Mouse (Mus musculus) lung, postnatal 10 days (tissue): Measurements from ENCODE around the gene Slc4a11.

Source experiments
- DNase-seq: peaks from one replicate; pipeline ENCODE4 v3.0.0; 2021

Slc4a11 gene

DNA sequence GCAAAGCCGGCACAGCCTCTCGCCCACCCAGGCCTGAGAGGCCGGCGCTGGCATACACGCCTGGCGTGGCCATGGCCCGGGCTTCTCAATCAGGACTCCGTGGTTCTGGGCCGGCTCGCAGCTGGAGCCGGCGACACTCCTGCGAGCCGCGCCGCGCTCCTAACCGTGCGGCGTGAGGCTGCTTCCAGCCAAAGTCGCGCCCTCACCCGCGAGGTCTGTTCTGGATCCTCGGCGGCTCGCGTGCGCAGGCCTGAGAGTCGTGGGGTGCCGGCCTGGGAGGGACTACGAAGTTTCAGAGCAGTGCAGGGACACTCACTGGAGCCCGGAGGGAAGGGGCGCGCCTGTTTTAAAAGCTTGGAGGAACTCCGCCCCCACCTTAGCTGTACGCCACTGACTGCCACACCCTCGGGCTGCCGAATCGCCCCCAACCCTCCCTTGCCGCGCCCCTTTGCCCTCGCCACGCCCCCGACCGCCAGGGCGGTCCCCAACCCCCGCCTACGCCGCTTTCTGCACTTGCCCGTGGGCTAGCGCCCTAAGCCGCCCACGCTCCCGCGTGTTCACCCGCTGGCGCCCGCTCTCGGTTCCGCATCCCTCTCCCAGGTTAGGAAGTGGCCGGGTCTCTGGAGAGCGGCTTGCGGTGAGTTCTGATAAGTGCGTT is at the start of gene Slc4a11:
Slc4a11 (minus strand) TSS at position 367 of the 658 bp plus-strand sequence.
- peak; percentile 78 for DNase-seq

DNA sequence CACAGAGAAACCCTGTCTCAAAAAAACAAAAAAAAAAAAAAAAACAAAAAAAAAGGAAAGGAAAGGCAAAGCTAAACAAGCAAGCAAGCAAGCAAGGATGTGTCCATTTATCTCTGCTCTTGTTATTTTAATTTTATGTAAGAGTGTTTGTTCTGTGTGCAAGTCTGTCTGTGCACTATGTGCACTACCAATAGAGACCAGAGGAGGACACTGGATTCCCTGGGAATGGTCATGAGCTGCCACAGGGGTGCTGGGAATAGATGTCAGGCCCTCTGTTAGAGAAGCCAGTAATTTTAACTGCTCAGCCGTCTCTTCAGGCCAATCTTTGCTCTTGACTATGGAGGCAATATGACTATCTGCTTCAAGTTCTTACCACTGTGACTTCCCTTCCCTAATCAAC is 46.3 kb upstream of the Slc4a11 start:
- no peak for DNase-seq

DNA sequence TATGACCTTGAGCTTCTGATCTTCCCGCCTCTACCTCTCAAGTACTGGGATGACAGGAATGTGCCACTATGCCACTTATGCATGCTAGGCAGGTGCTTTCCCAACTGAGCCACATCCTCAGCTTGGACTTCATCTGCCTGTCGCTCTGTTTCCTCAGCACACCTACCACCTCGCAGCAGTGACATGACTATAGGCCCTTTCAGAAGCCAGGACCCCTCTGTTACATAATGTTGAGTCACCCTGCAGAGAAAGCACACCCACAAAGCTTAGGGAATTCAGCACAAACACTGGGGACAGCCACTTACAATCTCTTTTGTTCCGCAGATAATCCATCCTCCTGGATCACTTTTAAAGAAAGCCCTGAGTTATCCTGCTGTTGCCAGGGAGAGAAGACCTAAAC is 42.8 kb upstream of the Slc4a11 start:
- DNase-seq = no peak

DNA sequence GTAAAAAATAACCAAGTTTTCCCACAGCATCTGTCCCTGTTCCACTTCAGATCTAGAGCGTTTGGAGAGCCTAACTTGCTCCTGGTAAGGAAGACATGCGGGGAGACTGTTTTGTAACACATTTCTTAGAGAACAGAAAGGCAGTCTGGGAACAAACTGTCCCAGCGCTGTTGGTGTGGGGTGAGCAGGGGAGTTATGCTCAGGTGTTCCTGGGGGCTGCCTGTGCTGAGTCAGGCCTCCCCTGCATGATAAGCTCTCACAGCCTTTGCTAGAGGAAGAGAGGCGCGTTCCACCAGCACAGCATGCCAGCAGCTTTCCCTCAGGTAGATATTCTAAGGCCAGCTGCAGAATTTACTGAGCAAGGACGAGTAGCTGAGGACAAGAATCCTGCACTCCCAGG is 40.7 kb upstream of the Slc4a11 start:
- DNase-seq = no peak

DNA sequence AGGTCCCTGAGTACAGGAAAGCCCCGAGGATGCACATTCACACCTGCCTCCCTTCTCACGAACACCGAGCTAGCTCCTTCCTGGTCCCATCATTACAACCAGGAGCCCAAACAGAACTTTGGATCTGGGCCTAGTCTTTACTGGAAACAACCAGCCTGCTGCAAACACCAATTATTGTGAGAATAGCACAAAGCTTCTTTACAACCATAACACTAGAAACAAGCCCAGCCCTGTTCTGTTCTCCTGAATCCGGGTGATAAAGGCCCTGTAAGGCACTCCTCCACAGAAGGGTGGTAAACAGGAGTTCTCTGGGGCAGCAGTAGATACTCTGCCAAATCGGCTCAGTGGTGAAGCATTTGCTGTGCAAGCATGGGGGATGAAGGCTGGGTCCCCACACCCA is 38.0 kb upstream of the Slc4a11 start:
- no peak for DNase-seq

DNA sequence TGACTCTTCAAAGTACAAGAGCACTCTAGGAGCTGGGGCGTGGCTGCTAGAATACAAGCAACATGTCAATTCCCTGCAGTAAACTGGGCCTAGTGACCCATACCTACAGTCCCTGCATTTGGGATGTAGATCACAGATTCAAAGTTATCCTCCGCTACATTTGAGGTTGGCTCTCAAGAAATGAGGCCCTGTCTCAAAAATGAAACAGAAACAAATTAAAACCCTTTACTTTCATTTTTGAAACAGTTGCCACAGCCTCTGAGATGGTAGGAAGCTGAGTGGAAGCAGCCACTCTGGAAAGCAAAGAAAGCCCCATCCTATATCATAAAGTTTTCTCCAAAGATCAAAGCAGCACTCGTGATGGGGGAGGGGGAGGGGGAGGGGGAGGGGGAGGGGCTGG is 36.1 kb upstream of the Slc4a11 start:
- no peak for DNase-seq

DNA sequence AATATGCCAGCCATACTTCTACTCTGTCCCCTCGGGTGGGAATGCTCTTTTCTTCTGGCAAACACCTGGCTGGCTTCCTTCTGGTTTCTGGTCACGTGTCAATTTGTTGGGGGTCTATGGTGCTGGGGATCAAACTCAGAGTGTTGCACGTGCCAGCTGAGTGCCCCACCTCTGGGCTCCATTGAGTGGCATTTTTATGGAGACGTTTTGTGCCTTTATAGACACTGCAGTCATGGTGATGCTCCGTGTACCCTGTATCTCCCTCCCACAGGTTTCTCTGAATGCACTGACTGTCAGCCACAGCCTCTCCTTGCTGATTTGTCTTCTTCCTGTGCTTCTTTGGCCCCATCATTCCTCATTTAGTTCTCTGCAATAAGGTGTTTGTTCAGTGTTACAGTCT is 34.5 kb upstream of the Slc4a11 start:
- no peak for DNase-seq

DNA sequence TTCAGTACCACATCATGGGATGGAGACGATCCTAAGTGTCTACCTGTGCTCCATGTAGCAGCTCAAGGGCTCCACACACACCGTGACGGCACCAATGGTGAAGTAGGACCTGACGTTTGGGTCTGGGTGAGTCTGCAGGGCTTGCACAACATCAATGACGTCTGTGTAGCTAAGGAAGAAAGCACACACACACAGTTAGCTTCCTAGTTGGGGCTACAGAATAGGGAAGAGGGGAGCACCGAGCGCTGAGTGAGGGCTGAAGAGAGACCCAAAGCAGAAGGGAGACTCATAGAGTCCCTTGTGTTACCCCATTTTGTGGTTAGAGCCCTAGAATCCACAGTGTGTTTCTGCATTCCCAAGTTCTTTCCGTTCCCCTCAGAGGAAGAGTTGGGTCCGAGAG is 33.4 kb upstream of the Slc4a11 start:
- DNase-seq = no peak

DNA sequence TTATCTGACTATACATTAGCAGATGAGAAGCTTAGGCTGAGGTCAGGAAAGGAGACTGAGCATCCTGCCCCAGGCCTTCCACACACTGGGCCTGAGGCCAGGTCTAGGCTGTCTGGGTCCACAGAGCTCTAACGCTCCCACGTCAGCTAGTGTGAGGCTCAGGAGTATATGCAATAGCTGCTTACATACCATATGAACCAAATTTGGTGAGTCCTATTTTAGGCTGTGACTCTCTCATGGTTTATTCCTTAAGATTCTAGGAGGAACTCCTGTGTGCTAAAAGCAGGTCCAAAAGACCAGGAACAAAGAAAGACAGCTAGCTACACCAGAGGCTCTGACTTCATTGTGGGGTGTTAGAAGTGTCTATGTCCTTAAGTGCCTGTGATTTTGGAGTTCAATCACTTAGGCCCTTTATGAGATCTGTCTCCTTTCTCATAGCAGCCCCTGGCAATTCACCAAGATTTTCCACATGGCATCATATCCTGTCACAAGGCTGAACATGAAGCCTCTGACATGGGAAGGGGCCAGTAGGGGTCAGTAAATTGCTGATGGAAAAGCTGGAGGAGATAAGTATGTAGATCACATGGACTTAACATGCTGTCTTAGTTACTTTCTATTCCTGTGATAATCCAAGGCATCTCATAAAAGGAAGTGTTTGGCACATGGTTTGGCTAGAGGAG is 31.7 kb upstream of the Slc4a11 start:
- DNase-seq = peak; percentile 22

DNA sequence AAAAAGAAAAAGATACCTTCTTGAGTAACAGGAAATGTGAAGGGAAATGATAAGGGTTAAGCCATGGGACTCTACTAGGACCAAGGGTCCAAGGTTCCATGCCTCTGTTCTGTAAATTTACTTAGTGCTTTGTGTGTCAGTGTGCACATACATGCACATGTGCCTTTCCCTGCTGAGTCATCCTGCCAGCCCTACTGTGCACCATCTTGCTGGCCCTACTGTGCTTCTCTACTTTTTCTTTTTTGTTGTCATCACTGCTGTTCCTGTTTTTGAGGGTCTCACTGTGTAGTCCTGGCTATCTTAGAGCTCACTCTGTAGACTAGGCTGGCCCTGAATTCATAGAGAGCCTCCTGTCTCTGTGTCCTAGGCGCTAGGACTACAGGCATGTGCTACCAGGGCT is 30.4 kb upstream of the Slc4a11 start:
- no peak for DNase-seq

DNA sequence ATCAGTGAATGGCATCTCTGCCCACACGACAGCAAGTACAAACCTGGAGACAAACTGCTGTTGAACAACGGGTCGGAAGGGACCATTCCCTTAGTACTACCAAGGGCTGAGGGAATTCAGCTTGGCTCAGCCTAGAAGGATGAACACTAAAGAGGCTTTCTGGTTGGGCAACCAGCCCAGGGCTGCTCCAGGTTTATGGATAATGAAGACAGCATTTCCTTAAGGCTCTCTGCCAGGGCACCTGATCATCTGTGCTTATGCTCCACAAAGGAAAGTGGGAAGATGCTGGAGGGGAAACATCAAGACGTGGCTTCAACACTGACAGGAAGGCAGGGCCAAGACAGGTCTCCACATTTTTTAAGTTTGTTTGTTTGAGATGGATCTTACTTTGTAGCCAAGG is 27.1 kb upstream of the Slc4a11 start:
- no peak for DNase-seq

DNA sequence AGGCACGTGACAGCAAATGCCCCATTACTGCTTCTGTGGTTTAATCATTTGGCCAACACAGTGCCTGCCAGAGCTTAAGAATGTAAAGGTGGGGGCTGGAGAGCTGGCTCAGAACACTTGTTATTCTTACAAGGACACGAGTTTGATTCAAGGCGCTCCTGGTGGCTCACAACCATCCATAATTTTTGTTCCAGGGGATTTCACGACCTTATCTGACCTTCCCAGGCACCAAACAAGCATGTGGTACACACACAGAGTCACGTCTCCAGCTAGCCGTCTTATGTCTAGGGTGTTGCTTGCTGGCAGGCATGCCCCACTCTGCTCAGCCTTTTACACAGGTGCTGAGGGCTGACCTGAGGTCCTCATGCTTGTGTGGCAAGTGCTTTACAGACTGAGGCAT is 20.6 kb upstream of the Slc4a11 start:
- DNase-seq = no peak

DNA sequence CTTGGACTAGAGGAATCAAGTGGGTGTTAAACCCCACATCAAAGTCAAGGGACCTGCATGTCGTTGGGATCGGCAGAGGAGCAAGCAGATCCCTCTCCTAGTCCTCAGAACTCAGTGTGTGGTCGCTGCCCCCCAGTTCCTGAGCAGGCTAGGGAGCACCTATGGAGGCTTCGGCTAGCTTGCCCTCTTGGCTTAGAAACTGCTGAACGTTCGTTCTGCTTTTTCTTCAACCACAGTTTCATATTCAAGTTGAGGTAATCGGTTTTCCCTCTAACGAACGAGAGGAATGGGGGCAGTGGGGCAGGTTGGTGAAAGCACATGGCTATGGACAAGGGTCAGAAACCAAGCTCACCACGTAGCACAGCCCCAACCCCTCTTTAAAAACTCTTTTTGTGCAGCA is 9.7 kb upstream of the Slc4a11 start:
- DNase-seq = no peak

DNA sequence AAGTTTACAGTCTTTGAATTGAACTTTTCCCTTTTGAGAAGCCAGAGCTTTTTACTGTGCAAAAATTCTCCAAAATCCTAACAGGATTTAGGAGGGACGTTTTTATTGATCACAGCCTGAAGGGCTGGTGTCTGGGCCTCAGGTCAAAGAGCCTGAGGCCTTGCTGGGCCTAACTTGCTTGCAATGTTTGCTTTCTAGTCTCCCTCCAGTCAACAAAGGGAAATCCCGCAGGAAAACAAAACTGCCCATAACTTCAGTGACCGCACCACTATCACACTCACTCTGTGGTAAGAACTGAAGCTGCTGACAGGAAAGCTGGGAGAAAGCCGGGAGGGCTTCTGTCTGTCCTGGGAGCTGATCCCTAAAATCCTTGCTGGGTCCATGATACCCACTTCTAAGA is 9.3 kb upstream of the Slc4a11 start:
- no peak for DNase-seq

DNA sequence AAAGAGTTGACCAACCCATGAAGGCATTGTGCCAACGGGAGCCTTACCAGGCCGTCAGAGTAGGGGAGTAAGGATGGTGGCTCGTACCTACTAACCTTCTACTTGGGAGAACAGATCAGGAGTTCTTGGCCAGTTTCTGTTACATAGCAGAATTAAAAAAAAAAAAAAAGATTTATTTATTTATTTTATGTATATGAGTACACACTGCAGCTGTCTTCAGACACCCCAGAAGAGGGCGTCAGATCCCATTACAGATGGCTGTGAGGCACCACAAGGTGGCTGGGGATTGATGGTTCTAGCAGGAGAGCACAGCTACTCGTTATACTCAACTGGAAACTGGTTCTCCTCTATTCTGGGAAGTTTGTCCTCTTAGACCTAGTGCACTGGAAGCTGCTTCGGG is 7.9 kb upstream of the Slc4a11 start:
- DNase-seq = no peak

DNA sequence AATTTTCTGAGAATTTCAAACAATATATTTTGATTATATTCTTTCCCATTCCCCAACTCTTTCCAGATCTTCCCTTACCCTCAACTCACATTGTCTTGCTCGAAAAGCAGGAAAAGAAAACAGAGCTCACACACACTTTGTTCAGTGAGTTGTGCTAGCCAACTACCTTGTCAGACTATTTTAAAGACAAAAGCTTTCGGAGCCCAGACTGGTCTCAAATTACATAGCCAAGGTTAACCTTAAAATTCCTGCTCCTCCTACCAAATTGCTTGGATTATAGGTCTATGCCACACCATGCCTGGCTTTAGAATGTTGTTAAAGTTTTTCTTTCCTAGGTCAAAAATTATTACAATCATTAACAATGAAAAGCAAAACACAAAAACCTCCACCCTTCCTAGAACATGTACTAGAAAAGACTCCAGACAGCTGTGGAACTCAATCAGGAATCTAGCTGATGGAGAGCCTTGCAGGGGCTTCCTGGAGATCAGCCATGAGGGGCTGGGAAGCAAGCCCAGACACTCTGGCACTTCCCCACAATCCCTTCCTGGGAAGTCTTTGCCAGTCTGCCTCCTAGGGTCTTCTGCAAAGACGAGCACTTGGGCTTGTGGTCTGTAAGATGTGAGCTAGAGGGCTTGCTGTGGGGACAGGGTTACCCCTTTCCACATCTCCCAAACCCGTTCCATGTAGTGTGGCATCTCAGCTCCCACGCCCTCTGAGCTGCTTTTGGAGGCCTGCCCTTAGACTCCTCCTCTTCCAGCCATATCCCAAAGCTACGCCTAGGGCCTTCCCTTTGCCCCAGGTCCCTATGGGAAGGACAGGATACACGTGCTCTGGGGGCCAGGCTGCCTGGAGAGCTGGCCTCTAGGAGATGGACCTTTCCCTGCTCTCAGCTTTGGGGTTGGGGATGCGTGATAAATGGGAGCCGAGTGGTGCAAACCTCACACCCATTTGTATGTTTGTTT is 7.0 kb upstream of the Slc4a11 start:
- DNase-seq = peak; percentile 18

DNA sequence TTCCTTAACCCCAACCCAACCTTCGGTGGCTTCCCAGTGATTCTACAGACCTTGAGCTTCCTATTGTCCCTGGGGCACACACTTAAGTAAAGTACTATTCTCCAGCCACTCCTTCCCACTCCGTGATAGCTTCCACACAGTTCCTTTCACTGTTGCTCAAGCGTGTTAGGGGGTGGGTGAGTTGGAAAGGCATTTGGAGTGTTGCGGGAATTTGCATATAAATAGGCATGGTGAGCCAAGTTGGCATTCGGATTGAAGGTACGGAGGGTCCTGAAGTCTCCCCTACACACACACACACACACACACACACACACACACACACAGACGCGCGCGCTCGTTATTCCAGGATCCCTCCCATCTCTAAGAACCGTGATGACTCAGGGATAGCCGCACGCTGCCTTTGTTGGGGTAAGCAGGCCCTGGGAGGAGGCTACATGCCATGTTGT is 525 bp upstream of the Slc4a11 start:
- DNase-seq = no peak

DNA sequence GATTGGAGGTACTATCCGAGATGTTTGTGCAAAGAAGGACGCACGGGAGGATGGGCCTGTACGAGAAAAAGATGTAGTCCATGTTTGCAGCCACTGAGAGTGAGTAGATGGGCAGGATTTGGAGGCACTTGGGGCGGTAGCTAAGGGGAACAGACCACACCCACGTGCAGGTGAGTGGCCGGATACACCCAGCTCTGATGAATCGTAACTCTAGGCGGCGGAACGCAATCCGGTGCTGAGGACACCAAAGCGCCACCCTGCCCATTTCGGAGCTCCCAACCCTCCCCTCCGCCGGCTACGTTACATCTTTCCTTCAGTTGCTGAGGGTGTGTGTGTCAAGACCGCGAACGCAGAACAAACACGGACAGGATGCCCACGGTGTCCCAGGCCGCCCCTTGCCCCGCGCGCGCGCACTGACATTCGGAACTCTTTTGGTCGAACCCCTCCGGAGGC is 593 bp downstream of the Slc4a11 start:
- DNase-seq = peak; percentile 24

DNA sequence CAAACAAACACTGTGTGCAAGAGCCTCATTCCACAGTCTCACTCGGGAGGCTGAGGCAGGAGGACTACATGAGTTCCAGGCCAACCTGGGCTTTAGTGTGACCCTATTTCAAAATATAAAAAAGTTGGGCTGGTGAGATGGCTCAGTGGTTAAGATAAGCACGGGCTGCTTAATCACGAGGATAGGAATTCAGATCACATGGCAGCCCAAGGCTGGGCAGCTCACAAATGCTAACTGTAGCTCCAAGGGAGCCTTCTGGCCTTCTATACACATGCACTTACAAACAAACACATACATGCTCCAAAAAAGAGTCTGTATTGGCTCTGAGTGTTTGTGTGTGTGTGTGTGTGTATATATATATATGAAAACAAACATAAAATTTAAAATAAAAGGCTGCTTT is 3.8 kb downstream of the Slc4a11 start:
- DNase-seq = no peak

DNA sequence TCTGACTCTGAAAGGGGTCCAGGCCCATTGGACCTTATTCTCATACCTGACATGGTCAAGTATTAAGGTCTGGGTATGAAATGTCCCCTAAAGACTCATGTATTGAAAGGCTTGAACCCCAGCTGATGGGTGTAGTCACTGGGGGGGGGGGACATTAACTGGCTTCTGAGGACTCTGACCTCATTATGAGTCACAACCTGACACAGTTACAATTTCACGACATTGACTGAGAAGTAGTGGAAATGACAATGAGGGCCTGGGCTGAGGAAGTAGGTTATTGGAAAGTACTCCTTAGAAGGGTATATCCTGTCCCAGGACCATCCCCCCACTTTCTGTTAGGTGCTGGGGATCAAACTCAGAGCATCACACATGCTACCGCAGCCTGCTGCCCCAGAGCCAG is 8.3 kb downstream of the Slc4a11 start:
- DNase-seq = no peak

DNA sequence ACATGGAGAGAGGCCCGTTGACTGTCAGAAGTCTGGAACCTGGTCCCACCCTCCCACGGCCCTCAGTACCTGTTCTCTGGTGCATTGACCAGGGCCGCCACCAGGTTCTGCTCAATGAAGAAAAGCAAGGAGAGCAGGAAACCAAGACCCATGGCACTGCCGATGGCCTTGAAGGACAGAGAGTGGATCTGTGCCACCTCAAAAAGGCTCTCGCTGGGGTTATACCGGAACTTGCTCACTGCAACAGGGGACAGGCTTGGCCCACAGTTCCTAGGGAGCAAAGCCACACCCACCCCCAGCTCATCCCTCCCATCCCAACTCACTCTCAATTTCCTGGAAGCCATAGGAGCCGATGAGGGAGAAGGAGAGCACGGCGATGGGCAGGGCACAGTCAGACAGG is 11.9 kb downstream of the Slc4a11 start:
- DNase-seq = no peak

DNA sequence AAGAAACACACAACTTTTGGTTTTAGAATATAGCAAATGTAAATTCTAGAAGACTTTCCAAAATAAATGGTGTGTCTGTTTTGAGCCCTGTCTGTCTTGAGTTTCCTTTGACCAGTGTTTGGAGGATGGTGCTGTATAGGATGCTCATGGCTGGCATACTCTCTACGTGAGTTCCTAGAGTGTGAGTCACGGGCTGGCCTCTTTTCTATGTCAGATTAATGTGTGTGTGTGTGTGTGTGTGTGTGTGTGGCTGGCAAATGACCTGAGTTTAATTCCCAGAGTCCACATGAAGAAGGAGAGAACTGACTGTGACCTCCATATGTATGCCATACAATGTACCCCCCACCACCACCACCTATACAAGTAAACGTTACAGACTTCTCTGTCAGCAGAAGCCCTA is 15.8 kb downstream of the Slc4a11 start:
- no peak for DNase-seq

DNA sequence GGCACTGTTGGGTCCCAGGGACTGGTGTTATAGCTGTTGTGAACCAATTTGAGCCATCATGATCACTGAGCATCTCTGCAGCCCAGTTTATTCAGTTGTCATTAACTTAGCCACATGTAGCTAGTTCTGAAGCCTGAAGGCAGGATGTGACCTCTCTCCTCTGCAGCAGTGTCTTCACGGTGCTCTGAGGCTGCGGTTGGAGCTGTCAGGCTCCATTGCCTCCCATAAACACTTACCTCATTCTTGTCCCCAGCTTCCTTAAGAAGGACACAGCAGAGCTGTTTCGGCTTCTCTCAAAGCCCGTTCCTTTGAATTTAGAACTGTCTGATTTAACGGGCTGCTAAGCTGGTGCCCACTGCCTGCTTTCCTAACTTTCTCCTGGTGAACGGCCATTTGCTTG is 17.4 kb downstream of the Slc4a11 start:
- DNase-seq = no peak

DNA sequence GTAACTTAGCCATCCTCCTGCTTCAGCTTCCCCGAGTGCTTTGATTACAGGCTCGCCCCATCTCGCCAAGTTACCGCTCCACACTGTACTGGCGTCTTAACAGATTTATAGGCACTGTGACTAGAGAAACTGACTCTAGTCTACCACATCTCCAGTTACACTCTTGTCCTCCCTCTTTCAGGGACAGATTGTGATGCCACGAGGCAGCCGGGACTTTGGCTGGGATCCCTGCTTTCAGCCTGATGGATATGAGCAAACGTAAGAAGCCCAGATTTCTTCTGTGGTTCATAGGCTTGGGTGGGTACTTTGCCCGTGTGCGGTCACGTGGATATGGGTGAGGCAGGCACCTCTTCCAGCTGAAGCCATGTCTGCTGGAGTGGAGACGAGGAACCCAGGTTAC is 18.2 kb downstream of the Slc4a11 start:
- DNase-seq = no peak
